Mouse (Mus musculus) kidney, embryonic 15.5 days (tissue): ENCODE measurements around the gene Ctdspl. TPM values are rescaled to one million over a fixed set of nuclear protein-coding genes. Genes with fewer than 3 reads are reported as not detected.

ENCODE experiments used
- ATAC-seq: fragments of 200-750 bp; cut with Nextera tagmentation; replicated peaks from 2 replicates; pipeline ENCODE4 v1.8.0; 2017; ENCODE audit warnings: moderate TSS enrichment; ENCODE audit not compliant: low FRiP score
- H3K27ac ChIP-seq: fragments of 300-500 bp; sonication (generic); 2 replicates; pipeline ENCODE4 v1.5.1; 2015; ENCODE audit warnings: mild to moderate bottlenecking, inconsistent platforms
- H3K27me3 ChIP-seq: fragments of 300-500 bp; sonication (generic); 2 replicates; pipeline ENCODE4 v1.6.1; 2015; ENCODE audit warnings: inconsistent platforms
- H3K36me3 ChIP-seq: fragments of 300-500 bp; sonication (generic); 2 replicates; pipeline ENCODE4 v1.6.1; 2015; ENCODE audit warnings: inconsistent platforms
- H3K4me1 ChIP-seq: fragments of 300-500 bp; sonication (generic); 2 replicates; pipeline ENCODE4 v1.6.1; 2015; ENCODE audit warnings: inconsistent platforms
- H3K4me2 ChIP-seq: fragments of 300-500 bp; sonication (generic); 2 replicates; pipeline ENCODE4 v1.6.1; 2015; ENCODE audit warnings: moderate library complexity, mild to moderate bottlenecking, inconsistent platforms
- H3K4me3 ChIP-seq: fragments of 300-500 bp; sonication (generic); replicated peaks from 2 replicates; pipeline ENCODE4 v1.5.1; 2015; ENCODE audit warnings: mild to moderate bottlenecking, inconsistent platforms
- H3K9ac ChIP-seq: fragments of 300-500 bp; sonication (generic); 2 replicates; pipeline ENCODE4 v1.6.1; 2015; ENCODE audit warnings: mild to moderate bottlenecking, inconsistent platforms
- H3K9me3 ChIP-seq: fragments of 300-500 bp; sonication (generic); replicated peaks from 2 replicates; pipeline ENCODE4 v1.6.1; 2016; ENCODE audit warnings: inconsistent platforms
- WGBS: fragments of 180-500 bp; shearing (Covaris S2); methylation state at CpG from one replicate; pipeline ENCODE4 v1.1.7; 2015; ENCODE audit warnings: mixed read lengths; 5-methylcytosine and 5-hydroxymethylcytosine counted together
- polyA plus RNA-seq: library from polyadenylated mRNA; unstranded; fragments of >200 nt; fragmentation: Nextera tagmentation; extraction: Ambion mirVana; gene quantifications from 2 replicates; pipeline ENCODE4 v1.2.1, GENCODE M21; 2015

The Ctdspl gene
- polyA plus RNA-seq, 1 experiment from 2014 or later = 24.9 TPM

DNA sequence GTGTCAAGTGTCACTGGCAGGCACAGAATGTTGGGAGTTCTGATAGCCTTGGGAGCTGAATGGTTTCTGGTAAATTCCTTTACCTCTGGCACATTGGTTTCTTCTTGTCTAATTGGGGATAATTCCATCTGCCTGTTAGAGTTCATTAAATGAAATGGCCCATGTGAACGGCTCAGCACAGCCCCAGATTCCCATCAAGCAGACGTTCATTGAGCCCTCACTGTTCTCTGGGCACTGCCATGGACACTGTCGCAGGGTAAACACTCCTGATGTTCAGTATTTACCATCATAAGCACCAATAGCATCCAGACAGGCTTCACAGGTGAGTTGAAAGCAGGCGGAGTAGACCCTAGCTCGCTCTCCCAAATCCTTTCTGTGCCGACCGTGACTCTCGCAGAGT, 107.8 kb downstream of the Ctdspl start:
- peaks cover 63% of the 10 kb centered on the region for H3K4me1 ChIP-seq
- H3K27ac ChIP-seq = peak overlapping the region; percentile 64
- H3K27me3 ChIP-seq = no peaks in the 10 kb centered on the region
- H3K4me3 ChIP-seq = no peak overlapping the region
- no peak overlapping the region for H3K9ac ChIP-seq
- no peak overlapping the region for H3K4me2 ChIP-seq
- H3K9me3 ChIP-seq = no peaks in the 10 kb centered on the region
- peaks cover 75% of the 10 kb centered on the region for H3K36me3 ChIP-seq
- no peak for ATAC-seq
- WGBS = 71% methylated on average over 8 of the region's 8 CpGs

DNA sequence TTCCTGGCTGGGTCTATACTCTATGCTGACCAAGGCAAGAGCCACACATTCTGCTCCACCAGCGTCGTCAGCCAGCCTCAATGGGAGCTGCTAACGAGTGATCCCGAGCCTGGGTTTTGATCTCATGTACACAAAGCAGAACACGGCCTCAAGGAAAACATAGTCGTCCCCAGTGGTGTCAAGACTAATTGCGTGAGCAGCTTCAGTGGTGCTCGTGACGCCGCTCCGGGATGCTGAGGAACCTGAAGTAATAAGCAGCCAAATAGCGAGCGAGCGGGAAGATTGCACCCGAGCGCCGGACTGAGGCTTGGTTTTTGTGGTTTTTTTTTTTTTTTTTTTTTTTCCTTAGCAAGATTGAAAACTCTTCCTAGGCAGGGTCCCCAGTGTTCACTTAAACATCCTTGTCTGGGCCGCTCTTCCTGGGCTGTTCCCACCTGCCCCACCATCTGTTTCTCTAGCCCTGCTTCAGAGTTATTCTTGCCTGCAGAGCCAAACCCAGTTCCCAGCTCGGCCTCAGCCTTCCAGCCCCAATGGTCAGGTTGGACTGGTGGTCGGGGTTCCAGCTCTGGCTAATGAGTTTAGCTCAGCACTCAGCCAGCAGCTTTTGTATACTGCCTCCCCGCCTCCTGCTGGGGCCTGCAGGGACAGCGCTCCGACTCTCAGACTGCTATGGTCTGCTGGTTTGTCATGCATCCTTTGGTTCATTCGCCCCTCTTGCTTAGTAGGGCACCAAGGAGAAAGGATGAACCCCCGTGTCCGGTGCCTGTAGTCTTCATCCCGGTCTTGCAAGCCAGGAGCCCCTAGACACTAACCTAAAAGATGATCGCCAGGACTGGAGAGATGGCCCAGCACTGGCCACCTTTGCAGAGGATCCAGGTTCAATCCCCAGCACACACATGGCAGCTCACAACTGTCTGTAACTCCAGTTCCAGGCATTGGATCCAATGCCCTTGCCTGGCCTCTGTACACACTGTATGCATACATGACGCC, 108.7 kb downstream of the Ctdspl start:
- ATAC-seq = no peak
- no peak overlapping the region for H3K9ac ChIP-seq
- peaks cover 60% of the 10 kb centered on the region for H3K4me1 ChIP-seq
- H3K9me3 ChIP-seq = no peaks in the 10 kb centered on the region
- H3K27ac ChIP-seq = no peak overlapping the region
- no peak overlapping the region for H3K4me3 ChIP-seq
- WGBS = 71% methylated on average over 29 of the region's 29 CpGs
- H3K36me3 ChIP-seq = peaks cover 83% of the 10 kb centered on the region
- H3K27me3 ChIP-seq = no peaks in the 10 kb centered on the region
- no peak overlapping the region for H3K4me2 ChIP-seq

DNA sequence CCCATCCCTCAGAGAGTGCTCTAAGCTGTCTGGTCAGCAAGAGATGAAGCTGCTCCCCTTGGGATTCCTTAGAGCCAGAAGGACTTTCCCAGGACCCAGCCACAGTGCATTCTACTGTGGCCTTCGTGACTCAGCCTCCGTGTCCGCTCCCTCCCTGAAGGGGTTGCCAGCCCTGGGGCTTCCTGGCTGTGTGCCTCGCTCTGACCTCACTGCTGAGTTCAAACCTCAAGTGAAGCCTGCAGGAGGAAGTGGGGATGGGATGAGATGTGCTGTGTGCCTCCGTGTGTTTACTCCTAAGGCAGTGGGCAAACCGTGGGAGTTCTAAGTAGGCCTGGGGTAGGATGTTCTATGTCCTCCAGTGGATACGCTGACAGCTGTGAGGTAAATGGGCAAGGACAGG, 109.6 kb downstream of the Ctdspl start:
- 55% methylated on average over 7 of the region's 7 CpGs for WGBS
- H3K4me1 ChIP-seq = peaks cover 60% of the 10 kb centered on the region
- H3K4me3 ChIP-seq = no peak overlapping the region
- peak overlapping the region; percentile 58 for H3K27ac ChIP-seq
- ATAC-seq = no peak
- H3K27me3 ChIP-seq = no peaks in the 10 kb centered on the region
- H3K9me3 ChIP-seq = no peaks in the 10 kb centered on the region
- no peak overlapping the region for H3K4me2 ChIP-seq
- no peak overlapping the region for H3K9ac ChIP-seq
- peaks cover 82% of the 10 kb centered on the region for H3K36me3 ChIP-seq

DNA sequence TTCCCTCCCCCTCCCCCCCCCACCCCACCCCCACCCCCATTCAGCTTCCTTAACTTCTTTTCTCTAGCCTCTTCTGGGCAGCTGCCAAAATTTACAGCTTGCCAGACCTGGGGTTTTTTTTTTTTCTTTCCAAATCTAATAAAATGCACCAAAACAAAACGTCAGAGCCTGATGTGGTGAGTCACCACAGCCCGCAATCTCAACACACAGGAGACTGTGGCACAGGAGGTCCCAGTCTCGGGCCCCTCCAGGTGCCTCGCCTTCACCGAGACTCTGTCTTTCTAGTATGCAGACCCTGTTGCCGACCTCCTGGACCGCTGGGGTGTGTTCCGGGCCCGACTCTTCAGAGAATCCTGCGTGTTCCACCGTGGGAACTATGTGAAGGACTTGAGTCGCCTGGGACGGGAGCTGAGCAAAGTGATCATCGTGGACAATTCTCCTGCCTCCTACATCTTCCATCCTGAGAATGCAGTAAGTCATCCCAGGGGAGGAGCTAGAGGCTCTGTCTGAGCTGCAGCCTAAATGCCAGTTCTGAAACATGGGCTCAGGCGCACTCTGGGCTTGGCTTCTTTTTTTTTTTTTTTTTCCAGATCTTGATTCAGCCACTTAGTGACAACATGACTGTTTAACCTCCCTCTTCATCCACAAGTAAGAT, 111.0 kb downstream of the Ctdspl start:
- 70% methylated on average over 15 of the region's 15 CpGs for WGBS
- Histone ChIP-seq H3K9me3 (no peaks in the 10 kb centered on the region), H3K4me3 (no peak overlapping the region), H3K4me2 (no peak overlapping the region), H3K4me1 (peaks cover 49% of the 10 kb centered on the region), H3K27me3 (no peaks in the 10 kb centered on the region), H3K9ac (no peak overlapping the region), H3K36me3 (peaks cover 86% of the 10 kb centered on the region), H3K27ac (no peak overlapping the region)
- no peak for ATAC-seq

DNA sequence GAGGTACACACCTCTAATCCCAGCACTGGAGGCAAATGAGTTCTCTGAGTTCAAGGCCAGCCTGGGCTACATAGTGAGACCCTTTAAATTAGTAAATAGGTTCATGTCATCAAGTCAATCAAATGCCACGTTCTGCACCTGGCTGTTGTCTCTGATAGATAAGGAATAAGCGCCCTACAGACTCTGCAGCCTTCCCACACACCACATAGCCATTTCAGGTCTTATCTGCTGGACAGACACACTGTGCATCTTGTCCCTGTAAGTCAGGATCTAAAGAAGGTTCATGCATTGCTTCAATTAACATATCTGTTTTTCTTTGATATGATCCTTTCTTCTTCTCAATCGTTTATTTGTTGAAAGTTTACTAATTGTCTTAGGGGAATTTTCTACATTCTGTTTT, 112.3 kb downstream of the Ctdspl start:
- Histone ChIP-seq H3K9ac (no peak overlapping the region), H3K4me2 (no peak overlapping the region), H3K4me1 (peaks cover 35% of the 10 kb centered on the region), H3K27me3 (no peaks in the 10 kb centered on the region), H3K4me3 (no peak overlapping the region), H3K36me3 (peaks cover 91% of the 10 kb centered on the region), H3K27ac (no peak overlapping the region), H3K9me3 (no peaks in the 10 kb centered on the region)
- 95% methylated on average over 3 of the region's 3 CpGs for WGBS
- ATAC-seq = no peak

DNA sequence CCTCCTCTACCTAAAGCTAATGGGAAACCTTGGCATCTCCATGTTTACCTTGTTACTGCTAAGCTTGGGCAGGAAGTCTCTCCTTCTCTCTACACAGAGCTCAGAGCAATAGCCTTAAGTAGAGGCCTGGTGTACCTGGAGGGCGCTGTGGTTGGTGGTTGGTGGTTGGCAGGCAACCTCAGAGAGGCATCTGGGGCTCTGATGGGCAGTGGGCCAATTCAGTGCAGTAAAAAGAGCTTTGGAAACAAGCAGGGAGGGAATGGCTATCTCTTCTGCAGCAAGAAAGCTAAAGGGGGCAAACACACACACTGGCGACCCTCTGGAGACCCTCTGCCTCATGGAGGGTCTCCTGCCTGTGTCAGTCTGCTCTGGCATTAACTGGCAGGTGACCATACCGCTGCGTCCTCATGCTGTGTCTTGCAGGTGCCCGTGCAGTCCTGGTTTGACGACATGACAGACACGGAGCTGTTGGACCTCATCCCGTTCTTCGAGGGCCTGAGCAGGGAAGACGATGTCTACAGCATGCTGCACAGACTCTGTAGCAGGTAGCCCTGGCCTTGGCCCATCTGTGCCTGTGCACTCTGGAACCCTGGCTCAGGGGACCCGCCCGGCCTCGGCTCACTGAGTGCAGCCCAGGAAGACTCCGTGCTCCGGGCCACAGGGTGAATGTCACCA, 114.0 kb downstream of the Ctdspl start:
- Histone ChIP-seq H3K27ac (no peak overlapping the region), H3K9me3 (no peaks in the 10 kb centered on the region), H3K4me2 (no peak overlapping the region), H3K36me3 (peaks cover 79% of the 10 kb centered on the region), H3K9ac (no peak overlapping the region), H3K4me3 (no peak overlapping the region), H3K27me3 (no peaks in the 10 kb centered on the region), H3K4me1 (peaks cover 20% of the 10 kb centered on the region)
- ATAC-seq = no peak
- WGBS = 91% methylated on average over 15 of the region's 15 CpGs

DNA sequence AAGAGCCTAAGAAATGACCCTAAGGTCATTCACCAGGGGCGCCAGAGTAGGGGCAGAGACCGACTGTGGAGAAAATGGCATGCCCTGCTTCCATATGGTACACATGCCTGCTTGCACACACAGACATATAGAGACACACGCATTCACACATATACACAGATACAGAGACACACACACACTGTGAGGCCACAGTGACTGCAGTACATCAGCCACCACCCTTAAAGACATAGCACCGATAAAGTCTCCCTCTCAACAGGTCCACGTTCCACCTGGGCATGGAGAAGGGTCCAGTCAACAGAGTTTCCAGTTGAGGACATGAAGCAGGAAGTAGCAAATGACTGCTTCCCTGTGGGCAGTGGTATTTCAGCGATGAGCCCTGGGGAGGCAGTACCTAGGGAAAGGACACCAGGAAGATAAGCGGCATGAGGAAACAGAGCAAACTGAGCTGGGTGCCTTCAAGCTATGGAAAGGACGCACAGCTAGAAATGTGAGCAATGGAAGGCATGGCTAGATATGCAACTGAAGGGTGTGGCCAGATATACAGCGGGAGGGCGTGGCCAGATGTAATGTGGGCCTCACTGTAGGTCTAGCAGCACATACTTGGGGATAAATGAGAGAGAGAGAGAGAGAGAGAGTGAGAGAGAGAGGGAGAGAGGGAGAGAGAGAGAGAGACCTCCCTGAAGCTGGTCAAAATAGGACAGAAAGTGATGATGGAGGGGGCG, 122.1 kb downstream of the Ctdspl start:
- Histone ChIP-seq H3K36me3 (peaks cover 7% of the 10 kb centered on the region; the same call in 1 of the 2 replicates), H3K27me3 (no peaks in the 10 kb centered on the region), H3K4me2 (no peak overlapping the region), H3K4me1 (peaks cover 23% of the 10 kb centered on the region), H3K27ac (0 out of 2 replicates have a peak overlapping the region, but pooled peaks have one; percentile 3), H3K9me3 (no peaks in the 10 kb centered on the region), H3K4me3 (no peak overlapping the region), H3K9ac (no peak overlapping the region)
- no peak for ATAC-seq
- 81% methylated on average over 11 of the region's 11 CpGs for WGBS

DNA sequence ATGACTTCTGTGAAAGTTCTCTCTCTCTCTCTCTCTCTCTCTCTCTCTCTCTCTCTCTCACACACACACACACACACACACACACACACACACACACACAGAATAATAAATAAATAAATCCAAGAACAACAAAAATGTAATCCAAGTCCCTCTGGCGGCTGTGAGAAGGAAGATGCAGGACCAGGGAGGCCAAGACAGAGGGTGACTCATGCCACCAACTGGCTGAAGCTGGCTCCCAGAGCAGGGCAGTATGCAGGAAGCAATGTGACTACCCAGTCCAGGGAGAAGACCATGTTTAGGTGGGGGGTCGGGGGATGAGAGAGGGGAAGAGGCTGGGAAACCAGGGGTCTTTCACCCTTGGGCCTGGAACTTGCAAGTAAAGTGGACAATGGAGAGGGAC, 124.9 kb downstream of the Ctdspl start:
- peak overlapping the region; percentile 69; the same call in 1 of the 2 replicates for H3K27ac ChIP-seq
- 62% methylated on average over 2 of the region's 2 CpGs for WGBS

DNA sequence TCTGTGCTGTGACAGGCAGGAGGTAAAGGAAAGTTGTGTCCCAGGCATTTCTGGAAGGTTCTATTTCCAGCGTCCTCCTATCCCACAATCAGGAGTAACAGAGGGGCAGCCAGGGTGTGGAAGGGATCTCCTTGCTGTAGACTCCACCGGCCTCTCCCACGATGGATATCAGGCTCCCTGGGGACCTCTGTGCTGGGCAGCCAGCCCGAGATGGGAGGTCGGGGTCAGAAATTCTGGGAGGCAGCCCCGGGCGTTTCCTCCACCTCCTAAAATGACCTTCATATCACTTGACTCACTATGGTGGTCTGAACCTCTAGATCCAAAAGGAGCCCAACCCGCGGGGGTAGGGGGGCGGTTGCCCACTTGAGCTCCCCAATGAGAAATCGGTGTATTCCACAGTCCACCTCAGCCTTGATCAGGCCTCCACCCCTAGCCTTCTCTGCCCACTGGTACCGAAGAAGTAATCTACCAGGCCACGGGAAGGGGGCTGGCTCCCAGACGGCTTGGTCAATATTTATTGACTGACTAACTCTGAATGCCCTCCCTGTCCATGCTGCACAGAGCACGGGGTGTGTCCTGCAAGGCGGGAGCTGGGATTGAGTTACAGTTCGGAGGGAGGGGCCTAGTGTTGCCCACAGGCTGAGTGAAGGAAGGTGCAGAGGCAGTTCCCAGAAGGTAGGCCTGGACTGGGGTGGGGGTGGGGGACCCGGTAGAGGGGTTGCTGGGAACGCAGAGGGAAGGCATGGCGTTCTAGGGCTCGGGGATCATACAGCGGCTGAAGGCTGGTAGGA, 126.1 kb downstream of the Ctdspl start, which contains the start of gene Vill:
TSS of gene Vill (plus strand) at position 625 of the 791 bp plus-strand sequence.
- Histone ChIP-seq H3K4me1 (peaks cover 36% of the 10 kb centered on the region), H3K4me3 (peak within 1 kb of the TSS; percentile 53), H3K4me2 (peak within 1 kb of the TSS; percentile 79), H3K27ac (peak within 1 kb of the TSS; percentile 69), H3K36me3 (no peaks in the 10 kb centered on the region), H3K9ac (peak within 1 kb of the TSS; percentile 52), H3K27me3 (no peaks in the 10 kb centered on the region), H3K9me3 (no peaks in the 10 kb centered on the region)
- ATAC-seq = peak; percentile 96
- WGBS = 10% methylated on average over 22 of the region's 22 CpGs

More for the DNA sequence above, 124.9 kb downstream of the Ctdspl start:
- Histone ChIP-seq H3K4me1 (peaks cover 36% of the 10 kb centered on the region), H3K9me3 (no peaks in the 10 kb centered on the region), H3K4me2 (no peak overlapping the region), H3K4me3 (no peak overlapping the region), H3K36me3 (no peaks in the 10 kb centered on the region), H3K27me3 (no peaks in the 10 kb centered on the region), H3K9ac (no peak overlapping the region)
- no peak for ATAC-seq

DNA sequence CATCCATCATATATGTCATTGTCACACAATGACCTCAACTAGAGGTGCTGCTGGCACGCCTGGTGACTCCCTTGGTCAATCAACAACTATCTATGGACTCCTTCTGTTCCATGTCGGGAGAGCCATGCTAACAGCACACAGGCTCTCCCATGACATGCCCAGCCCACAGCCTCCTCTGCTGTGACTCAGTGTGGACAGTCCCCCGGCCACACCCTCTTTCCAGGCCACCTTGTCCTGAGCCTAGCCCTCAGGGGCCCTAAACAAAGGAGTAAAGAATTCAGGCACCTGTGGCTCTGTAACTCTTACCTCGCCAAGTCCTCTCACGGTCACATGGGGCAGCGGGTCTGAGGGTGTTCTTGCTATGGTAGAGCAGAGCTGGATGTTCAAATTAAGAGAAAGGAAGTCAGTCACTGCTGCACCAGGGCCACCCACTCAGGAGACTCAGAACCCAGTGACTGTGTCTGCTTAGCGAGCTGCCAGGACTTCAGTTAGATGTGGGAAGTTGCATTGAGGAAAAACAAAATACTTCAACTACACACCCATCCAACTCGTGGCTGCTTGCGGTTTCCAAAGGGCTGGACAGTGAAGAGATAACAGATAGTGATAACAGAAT, 127.8 kb downstream of the Ctdspl start:
- peak overlapping the region; percentile 79 for H3K4me2 ChIP-seq
- H3K4me3 ChIP-seq = no peak overlapping the region
- WGBS = 68% methylated on average over 9 of the region's 9 CpGs
- H3K4me1 ChIP-seq = peaks cover 36% of the 10 kb centered on the region
- H3K9me3 ChIP-seq = no peaks in the 10 kb centered on the region
- H3K9ac ChIP-seq = no peak overlapping the region
- peak overlapping the region; percentile 69; the same call in 1 of the 2 replicates for H3K27ac ChIP-seq
- no peak for ATAC-seq
- H3K27me3 ChIP-seq = no peaks in the 10 kb centered on the region
- H3K36me3 ChIP-seq = no peaks in the 10 kb centered on the region
